7 mouse cellular contexts compared by ENCODE assay signal in the genomic region with DNA sequence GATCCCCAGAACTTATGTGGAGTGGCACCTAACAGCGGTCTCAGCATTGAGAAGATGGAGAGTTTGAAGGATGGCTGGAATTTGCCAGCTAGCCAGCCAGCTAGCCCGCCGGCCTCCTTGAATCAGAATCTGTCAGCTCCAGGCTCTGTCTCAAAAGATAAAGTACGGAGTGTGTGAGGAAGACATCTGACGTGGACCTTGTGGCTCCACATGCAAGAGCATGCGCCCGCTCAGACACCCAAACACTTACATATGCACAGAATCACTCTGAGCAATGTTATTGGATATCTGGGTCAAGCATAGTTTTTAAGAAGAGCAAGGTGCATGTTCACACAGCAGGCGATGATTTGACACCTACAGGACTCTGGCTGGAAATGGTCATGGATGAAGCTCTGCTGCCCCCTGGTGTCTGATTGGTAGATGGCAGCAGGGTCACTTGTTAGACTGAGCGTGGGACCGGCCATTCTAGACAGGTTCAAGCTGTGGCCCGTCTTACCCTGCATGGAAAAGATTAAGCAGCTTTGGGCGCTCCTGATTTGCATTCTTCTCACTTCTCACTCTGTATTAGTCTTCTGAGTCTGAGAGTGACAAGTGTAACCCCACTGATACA. TPM values are rescaled to one million over a fixed set of nuclear protein-coding genes. Genes with fewer than 3 reads are reported as not detected.
DNase-seq lines count a peak whose midpoint lies in the region; ATAC-seq and TF ChIP-seq lines count a peak whose summit lies in the region.

No protein-coding gene starts in this region.

- no peak for TF ChIP-seq POLR2A in cortical plate, adult 2 months (IDR thresholded peaks at IDR 0.05; ENCODE audit: extremely low read depth, insufficient read depth, low read length)
- no peak for TF ChIP-seq POLR2A in spleen, adult 2 months (IDR thresholded peaks at IDR 0.05; ENCODE audit: low read depth, low read length)

- H3K4me3 ChIP-seq in cortical plate, adult 2 months (ENCODE audit: insufficient read depth, low read length): no peak overlapping the region
- H3K4me3 ChIP-seq in intestine, postnatal 0 days (ENCODE audit: low read depth, low read length): no peak overlapping the region
- H3K4me3 ChIP-seq in midbrain, embryonic 15.5 days: no peak overlapping the region
- no peak overlapping the region for H3K4me3 ChIP-seq in spleen, adult 2 months (ENCODE audit: extremely low read depth, insufficient read depth, insufficient read length)

- no peaks in the 10 kb centered on the region; the same call in 1 of the 2 replicates for H3K4me1 ChIP-seq in cortical plate, adult 2 months (ENCODE audit: control insufficient read depth, insufficient read depth, low read length)
- no peaks in the 10 kb centered on the region for H3K4me1 ChIP-seq in intestine, postnatal 0 days (replicated peaks; ENCODE audit: control insufficient read depth, insufficient read depth, low read length)
- H3K4me1 ChIP-seq in midbrain, embryonic 15.5 days: 0 out of 2 replicates have a peak, but pooled peaks cover 2% of the 10 kb centered on the region
- no peaks in the 10 kb centered on the region for H3K4me1 ChIP-seq in spleen, adult 2 months (ENCODE audit: control insufficient read depth, insufficient read depth, insufficient read length)

- no peaks in the 10 kb centered on the region for H3K36me3 ChIP-seq in intestine, postnatal 0 days (ENCODE audit: control insufficient read depth, insufficient read depth)
- H3K36me3 ChIP-seq in midbrain, embryonic 15.5 days (replicated peaks): peaks cover 6% of the 10 kb centered on the region; the same call in 1 of the 2 replicates
- no peaks in the 10 kb centered on the region for H3K36me3 ChIP-seq in spleen, adult 2 months (ENCODE audit: control insufficient read depth, insufficient read depth, low read length)

- no peak overlapping the region for H3K9ac ChIP-seq in intestine, postnatal 0 days (ENCODE audit: low read depth, low read length)
- no peak overlapping the region for H3K9ac ChIP-seq in midbrain, embryonic 15.5 days

- TF ChIP-seq CTCF in cortical plate, adult 2 months (IDR thresholded peaks at IDR 0.05; ENCODE audit: extremely low read depth, insufficient read depth, low read length): peak; percentile 99
- peak; percentile 99 for TF ChIP-seq CTCF in intestine, postnatal 0 days (IDR thresholded peaks at IDR 0.05; ENCODE audit: low read depth)
- peak; percentile 93; the same call in 1 of the 2 replicates for TF ChIP-seq CTCF in spleen, adult 2 months (IDR thresholded peaks at IDR 0.05; ENCODE audit: extremely low read depth, insufficient read depth, insufficient read length, insufficient replicate concordance)

- peak; percentile 60; the same call in 1 of the 2 replicates for ATAC-seq in intestine, postnatal 0 days
- ATAC-seq in midbrain, embryonic 15.5 days (replicated peaks): peak; percentile 86

- H3K27me3 ChIP-seq in intestine, postnatal 0 days (replicated peaks; ENCODE audit: control insufficient read depth, insufficient read depth, low read length): no peaks in the 10 kb centered on the region
- no peaks in the 10 kb centered on the region for H3K27me3 ChIP-seq in midbrain, embryonic 15.5 days (replicated peaks)
- H3K27me3 ChIP-seq in spleen, adult 2 months (ENCODE audit: control insufficient read depth, insufficient read depth, low read length): no peaks in the 10 kb centered on the region

- no peaks in the 10 kb centered on the region for H3K9me3 ChIP-seq in intestine, postnatal 0 days (ENCODE audit: control insufficient read depth)
- H3K9me3 ChIP-seq in midbrain, embryonic 15.5 days: no peaks in the 10 kb centered on the region

- H3K27ac ChIP-seq in cortical plate, adult 2 months (ENCODE audit: insufficient read depth, low read length): no peak overlapping the region
- H3K27ac ChIP-seq in intestine, postnatal 0 days (ENCODE audit: low read depth, low read length): no peak overlapping the region
- no peak overlapping the region for H3K27ac ChIP-seq in midbrain, embryonic 15.5 days
- H3K27ac ChIP-seq in spleen, adult 2 months (ENCODE audit: insufficient read depth, low read length): no peak overlapping the region

- WGBS in intestine, postnatal 0 days: 44% methylated on average over 12 of the region's 12 CpGs
- 44% methylated on average over 12 of the region's 12 CpGs for WGBS in midbrain, embryonic 15.5 days
- WGBS in spleen, adult 2 months: 48% methylated on average over 12 of the region's 12 CpGs

- intact Hi-C loops in left cerebral cortex, postnatal 25 days (cut with DNase I): loop anchor here (1.0 to 5.0 kb wide), 4 partner anchors 43 to 266 kb away; no protein-coding TSS in a partner anchor

- no peak overlapping the region for H3K4me2 ChIP-seq in intestine, postnatal 0 days (replicated peaks; ENCODE audit: low read depth)
- H3K4me2 ChIP-seq in midbrain, embryonic 15.5 days: no peak overlapping the region

- DNase-seq in adrenal gland, adult (ENCODE audit: inconsistent age in 2 of 2, low spot score in 1 of 2): peak; percentile 84 to 96
- peak; percentile 71 for DNase-seq in gastrocnemius, postnatal 25 days
- DNase-seq in left cerebral cortex, postnatal 25 days (ENCODE audit: low spot score in 2 of 2): peak; percentile 90 to 93
- peak; percentile 63 to 85 for DNase-seq in spleen, adult 2 months (ENCODE audit: low read depth in 1 of 2, low spot score in 2 of 2)

RNA-seq across cellular contexts. Expression of a gene that starts 11.0 kb away (rescaled TPM):
- polyA plus RNA-seq in cortical plate, adult 2 months (2012; rRNA removed): 14.4 and 16.9 TPM in 2 replicates
- 1 to 10 TPM; 1.4 to 2.0 TPM for total RNA-seq in gastrocnemius, postnatal 25 days (2021)
- polyA plus RNA-seq in intestine, postnatal 0 days (2015; fragmentation: Nextera tagmentation; extraction: Ambion mirVana): 1.2 and 1.7 TPM in 2 replicates
- total RNA-seq in left cerebral cortex, postnatal 25 days (2021): 10 to 100 TPM in 1 of 2 experiments, 1 to 10 TPM in 1; 7.2 to 13.1 TPM
- 10.4 and 11.4 TPM in 2 replicates for polyA plus RNA-seq in midbrain, embryonic 15.5 days (2015; fragmentation: Nextera tagmentation; extraction: Ambion mirVana)
- polyA plus RNA-seq in spleen, adult 2 months (2012; rRNA removed): 6.1 and 23.9 TPM in 2 replicates

RNA-seq across cellular contexts. Expression of a gene that starts 18.5 kb away (rescaled TPM):
- polyA plus RNA-seq in cortical plate, adult 2 months (2012; rRNA removed): 137 and 139 TPM in 2 replicates
- total RNA-seq in gastrocnemius, postnatal 25 days (2021): 10 to 100 TPM; 27.5 to 31.2 TPM
- polyA plus RNA-seq in intestine, postnatal 0 days (2015; fragmentation: Nextera tagmentation; extraction: Ambion mirVana): 54.5 and 57.2 TPM in 2 replicates
- total RNA-seq in left cerebral cortex, postnatal 25 days (2021): 100 to 1,000 TPM; 105 to 131 TPM
- 639 and 647 TPM in 2 replicates for polyA plus RNA-seq in midbrain, embryonic 15.5 days (2015; fragmentation: Nextera tagmentation; extraction: Ambion mirVana)
- 9.2 and 22.3 TPM in 2 replicates for polyA plus RNA-seq in spleen, adult 2 months (2012; rRNA removed)

RNA-seq across cellular contexts. Expression of a gene that starts 37.9 kb away (rescaled TPM):
- polyA plus RNA-seq in cortical plate, adult 2 months (2012; rRNA removed): 29.7 and 30.0 TPM in 2 replicates
- not detected for total RNA-seq in gastrocnemius, postnatal 25 days (2021)
- polyA plus RNA-seq in intestine, postnatal 0 days (2015; fragmentation: Nextera tagmentation; extraction: Ambion mirVana): 0.08 and 0.09 TPM in 2 replicates
- total RNA-seq in left cerebral cortex, postnatal 25 days (2021): 10 to 100 TPM; 51.1 to 51.7 TPM
- 18.4 and 19.6 TPM in 2 replicates for polyA plus RNA-seq in midbrain, embryonic 15.5 days (2015; fragmentation: Nextera tagmentation; extraction: Ambion mirVana)
- 1.3 and 2.3 TPM in 2 replicates for polyA plus RNA-seq in spleen, adult 2 months (2012; rRNA removed)
